Mouse (Mus musculus) midbrain, embryonic 16.5 days (tissue): Measurements from ENCODE around the gene Gm17535. TPM values are rescaled to one million over a fixed set of nuclear protein-coding genes. Genes with fewer than 3 reads are reported as not detected.
A peak's percentile ranks its signal among the peaks of the same experiment; 100 is the strongest.
"Not testable (repeated sequence)": the region's sequence is repeated elsewhere in the genome, so short reads cannot be mapped to it uniquely, and the experiment has no call there.

Source experiments
- ATAC-seq: fragments of 200-750 bp; cut with Nextera tagmentation; 2 replicates; pipeline ENCODE4 v1.8.0; 2017; ENCODE audit warnings: moderate TSS enrichment
- H3K27ac ChIP-seq: fragments of 300-500 bp; sonication (generic); 2 replicates; pipeline ENCODE4 v1.5.1; 2014; ENCODE audit warnings: mild to moderate bottlenecking, low read length, mixed read lengths
- H3K27me3 ChIP-seq: fragments of 300-500 bp; sonication (generic); 2 replicates; pipeline ENCODE4 v1.6.1; 2014; ENCODE audit warnings: low read depth, low read length, mixed read lengths; ENCODE audit not compliant: control insufficient read depth, insufficient read depth
- H3K36me3 ChIP-seq: fragments of 300-500 bp; sonication (generic); 2 replicates; pipeline ENCODE4 v1.6.1; 2014; ENCODE audit warnings: mild to moderate bottlenecking, low read length, moderate library complexity, mixed read lengths; ENCODE audit not compliant: control insufficient read depth, insufficient read depth
- H3K4me1 ChIP-seq: fragments of 300-500 bp; sonication (generic); 2 replicates; pipeline ENCODE4 v1.6.1; 2014; ENCODE audit warnings: mild to moderate bottlenecking, low read length, mixed read lengths; ENCODE audit not compliant: control insufficient read depth, insufficient read depth
- H3K4me2 ChIP-seq: fragments of 300-500 bp; sonication (generic); 2 replicates; pipeline ENCODE4 v1.6.1; 2014; ENCODE audit warnings: mild to moderate bottlenecking, low read length, mixed read lengths
- H3K4me3 ChIP-seq: fragments of 300-500 bp; sonication (generic); 2 replicates; pipeline ENCODE4 v1.5.1; 2014; ENCODE audit warnings: low read depth, mild to moderate bottlenecking, low read length, moderate library complexity, mixed read lengths
- H3K9ac ChIP-seq: fragments of 300-500 bp; sonication (generic); 2 replicates; pipeline ENCODE4 v1.6.1; 2014; ENCODE audit warnings: low read depth, low read length, mixed read lengths
- H3K9me3 ChIP-seq: fragments of 300-500 bp; sonication (generic); replicated peaks from 2 replicates; pipeline ENCODE4 v1.6.1; 2014; ENCODE audit warnings: mild to moderate bottlenecking, low read length, mixed read lengths; ENCODE audit not compliant: control insufficient read depth, poor library complexity, severe bottlenecking
- WGBS: fragments of 180-500 bp; shearing (Covaris S2); extraction: QIAGEN DNeasy Blood & Tissue Kit; methylation state at CpG from one replicate; pipeline ENCODE4 v1.1.7; 2014; 5-methylcytosine and 5-hydroxymethylcytosine counted together
- polyA plus RNA-seq: library from polyadenylated mRNA; unstranded; fragments of >200 nt; fragmentation: Nextera tagmentation; extraction: Ambion mirVana; gene quantifications from 2 replicates; pipeline ENCODE4 v1.2.1, GENCODE M21; 2015

The Gm17535 gene
- polyA plus RNA-seq, result not detected in 2 replicates

GRCm38 (mm10) chr9:3034299-3034698 lies at the start of gene Gm17535:
Gene Gm17535, plus strand, starts transcription at chr9:3034599.
- H3K36me3 ChIP-seq, H3K9ac ChIP-seq, H3K4me2 ChIP-seq, H3K4me3 ChIP-seq, H3K9me3 ChIP-seq, H3K27me3 ChIP-seq, H3K27ac ChIP-seq, H3K4me1 ChIP-seq, ATAC-seq: not testable (repeated sequence)
- WGBS, result no CpG with 5 or more reads among the region's 8 CpGs

GRCm38 (mm10) chr9:3000445-3000972 lies 33.9 kb upstream of the Gm17535 start, which contains the start of gene Gm10722:
Gene Gm10722, plus strand, starts transcription at chr9:3000922.
- 74% methylated on average over 12 of the region's 12 CpGs for WGBS
- not testable (repeated sequence) for ATAC-seq, H3K9me3 ChIP-seq, H3K4me3 ChIP-seq, H3K36me3 ChIP-seq, H3K4me1 ChIP-seq, H3K27me3 ChIP-seq, H3K27ac ChIP-seq, H3K9ac ChIP-seq, H3K4me2 ChIP-seq

- H3K4me2 ChIP-seq, H3K9ac ChIP-seq, ATAC-seq, H3K4me1 ChIP-seq, H3K9me3 ChIP-seq, H3K27me3 ChIP-seq, H3K4me3 ChIP-seq, H3K36me3 ChIP-seq, H3K27ac ChIP-seq: not testable (repeated sequence)
- 65% methylated on average over 8 of the region's 8 CpGs for WGBS
Observed at GRCm38 (mm10) chr9:3001006-3001405, 33.4 kb upstream of the Gm17535 start.

- H3K27me3 ChIP-seq, H3K4me3 ChIP-seq, H3K27ac ChIP-seq, H3K9ac ChIP-seq, H3K4me1 ChIP-seq, H3K36me3 ChIP-seq, H3K9me3 ChIP-seq, H3K4me2 ChIP-seq: not testable (repeated sequence)
- ATAC-seq, result peak; percentile 91
- WGBS, result 64% methylated on average over 8 of the region's 11 CpGs
Observed at GRCm38 (mm10) chr9:3001948-3002659, 32.3 kb upstream of the Gm17535 start.

GRCm38 (mm10) chr9:3002794-3003396 lies 31.5 kb upstream of the Gm17535 start, which contains the start of gene Gm11168:
Gene Gm11168, plus strand, starts transcription at chr9:3003346.
- H3K36me3 ChIP-seq, H3K9me3 ChIP-seq, H3K27ac ChIP-seq, H3K4me3 ChIP-seq, H3K4me1 ChIP-seq, H3K9ac ChIP-seq, H3K27me3 ChIP-seq, ATAC-seq, H3K4me2 ChIP-seq: not testable (repeated sequence)
- WGBS, result 69% methylated on average over 6 of the region's 14 CpGs

- not testable (repeated sequence) for H3K27me3 ChIP-seq, H3K9me3 ChIP-seq, H3K4me2 ChIP-seq
Observed at GRCm38 (mm10) chr9:3006179-3006578, 28.2 kb upstream of the Gm17535 start.

GRCm38 (mm10) chr9:3006636-3007035 lies 27.8 kb upstream of the Gm17535 start:
- not testable (repeated sequence) for H3K27me3 ChIP-seq, H3K27ac ChIP-seq, H3K4me2 ChIP-seq, H3K9ac ChIP-seq, H3K4me3 ChIP-seq, H3K36me3 ChIP-seq, H3K4me1 ChIP-seq, H3K9me3 ChIP-seq
- 74% methylated on average over 7 of the region's 8 CpGs for WGBS
- ATAC-seq, result peak; percentile 81

More at GRCm38 (mm10) chr9:3006179-3006578, 28.2 kb upstream of the Gm17535 start:
- not testable (repeated sequence) for H3K4me3 ChIP-seq, H3K36me3 ChIP-seq, H3K27ac ChIP-seq, H3K4me1 ChIP-seq, ATAC-seq, H3K9ac ChIP-seq
- 88% methylated on average over 1 of the region's 5 CpGs for WGBS

GRCm38 (mm10) chr9:3007272-3007671 lies 27.1 kb upstream of the Gm17535 start:
- H3K27me3 ChIP-seq, H3K4me3 ChIP-seq, H3K36me3 ChIP-seq, H3K4me2 ChIP-seq, H3K27ac ChIP-seq, H3K9ac ChIP-seq, H3K9me3 ChIP-seq, H3K4me1 ChIP-seq: not testable (repeated sequence)
- ATAC-seq, result peak; percentile 47
- WGBS, result 79% methylated on average over 6 of the region's 9 CpGs

GRCm38 (mm10) chr9:3009331-3009730 lies 25.1 kb upstream of the Gm17535 start:
- H3K27ac ChIP-seq, H3K4me3 ChIP-seq, H3K4me2 ChIP-seq, H3K9me3 ChIP-seq, H3K36me3 ChIP-seq, H3K4me1 ChIP-seq, H3K27me3 ChIP-seq, H3K9ac ChIP-seq: not testable (repeated sequence)
- no CpG with 5 or more reads among the region's 5 CpGs for WGBS
- peak; percentile 57; the same call in 1 of the 2 replicates for ATAC-seq
